Mouse (Mus musculus) heart, adult 2 months (tissue): ENCODE measurements around the gene Plekhj1.

ENCODE experiments used
- CTCF ChIP-seq: fragments of 200-600 bp; IDR thresholded peaks from 2 replicates; pipeline ENCODE4 v1.8.1; 2022; ENCODE audit warnings: antibody characterized with exemption, mild to moderate bottlenecking, moderate library complexity
- EP300 ChIP-seq: fragments of 200-500 bp; IDR thresholded peaks from 2 replicates; pipeline ENCODE4 v1.6.1; 2011; ENCODE audit warnings: low read depth, low read length, control low read depth; ENCODE audit not compliant: insufficient read depth
- POLR2A ChIP-seq: fragments of 200-500 bp; IDR thresholded peaks from 2 replicates; pipeline ENCODE4 v1.6.1; 2011; ENCODE audit warnings: mild to moderate bottlenecking, low read depth, low read length, control low read depth; ENCODE audit not compliant: insufficient read depth

DNA sequence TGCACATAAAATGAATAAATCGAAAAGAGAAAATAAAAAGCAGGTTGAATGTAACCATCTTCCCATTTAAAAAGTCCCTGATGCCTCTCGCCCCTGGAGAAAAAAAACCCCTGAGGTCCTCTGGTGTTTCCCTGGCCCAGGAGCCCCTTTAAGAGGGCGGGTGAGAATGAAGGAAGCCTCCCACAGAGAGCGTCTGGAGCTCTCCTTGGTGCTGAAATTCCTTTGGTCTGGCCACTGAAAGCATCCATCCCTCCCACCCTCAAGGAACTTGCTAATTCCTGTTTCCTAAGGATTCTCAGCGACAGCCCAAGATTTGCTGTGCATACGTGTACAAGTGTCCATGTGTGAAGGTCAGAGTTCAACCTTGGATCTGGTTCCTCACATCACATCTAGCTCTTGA, 49.8 kb downstream of the Plekhj1 start:
- TF ChIP-seq CTCF (no peak), POLR2A (no peak), EP300 (0 out of 2 replicates have a peak, but pooled peaks have one; percentile 33)
